Mouse (Mus musculus): ENCODE measurements around the gene Erich6.
"Not testable (repeated sequence)": the region's sequence is repeated elsewhere in the genome, so short reads cannot be mapped to it uniquely, and the experiment has no call there.

DNA sequence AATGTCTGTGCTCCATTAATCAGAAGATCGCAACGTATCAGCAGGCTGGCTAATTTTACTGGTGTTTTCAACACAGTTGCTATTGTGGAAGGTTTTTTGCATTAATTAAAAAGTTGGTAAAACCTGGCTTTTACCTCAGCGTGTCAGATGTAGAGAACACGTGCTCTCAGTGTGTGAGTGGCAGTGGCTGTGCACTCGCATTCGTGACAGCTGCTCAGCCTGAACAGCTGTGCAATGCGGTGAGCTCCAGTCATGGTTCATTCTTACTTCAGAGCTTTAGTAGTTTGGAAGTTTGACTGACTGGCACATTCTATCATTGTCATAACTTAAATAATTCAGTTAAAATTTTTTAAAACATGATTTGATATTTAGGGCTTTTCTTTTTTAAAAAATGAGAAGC, 44.3 kb downstream of the Erich6 start:
- TF ChIP-seq CTCF, EP300 (IDR thresholded peaks at IDR 0.05; ENCODE audit: low read depth): not testable (repeated sequence)
